Mouse (Mus musculus): ENCODE data around the gene Mgea5. TPM values are rescaled to one million over a fixed set of nuclear protein-coding genes. Genes with fewer than 3 reads are reported as not detected.

Gene Mgea5
- polyA plus RNA-seq, 1 experiment from 2014 or later = 87.9 TPM

- peak; percentile 45; the same call in 1 of the 2 replicates for ATAC-seq (ENCODE audit: insufficient number of reproducible peaks, insufficient read depth, low FRiP score, low TSS enrichment, low read depth)
Measured at GRCm38 (mm10) chr19:45725677-45726277, 57.9 kb downstream of the Mgea5 start.

GRCm38 (mm10) chr19:45722188-45722587 lies 61.4 kb downstream of the Mgea5 start:
- Histone ChIP-seq H3K4me3 (replicated peaks) (no peak overlapping the region), H3K4me1 (replicated peaks) (peaks cover 29% of the 10 kb centered on the region)
- 68% methylated on average over 5 of the region's 5 CpGs for WGBS

More at GRCm38 (mm10) chr19:45725677-45726277, 57.9 kb downstream of the Mgea5 start:
- Histone ChIP-seq H3K4me1 (replicated peaks) (peaks cover 18% of the 10 kb centered on the region), H3K4me3 (replicated peaks) (no peak overlapping the region), H3K9ac (replicated peaks) (peak overlapping the region; percentile 37), H3K9me3 (no peaks in the 10 kb centered on the region), H3K27me3 (peaks cover 38% of the 10 kb centered on the region), H3K27ac (peak overlapping the region; percentile 85), H3K36me3 (no peaks in the 10 kb centered on the region), H3K4me2 (peak overlapping the region; percentile 30)
- WGBS = 2% methylated on average over 14 of the region's 14 CpGs

GRCm38 (mm10) chr19:45718286-45718685 lies 65.4 kb downstream of the Mgea5 start:
- Histone ChIP-seq H3K9ac (replicated peaks) (no peak overlapping the region), H3K4me1 (replicated peaks) (peaks cover 18% of the 10 kb centered on the region), H3K27me3 (peaks cover 14% of the 10 kb centered on the region; the same call in 1 of the 2 replicates), H3K36me3 (no peaks in the 10 kb centered on the region), H3K27ac (no peak overlapping the region), H3K9me3 (no peaks in the 10 kb centered on the region), H3K4me3 (replicated peaks) (no peak overlapping the region), H3K4me2 (no peak overlapping the region)
- 77% methylated on average over 3 of the region's 3 CpGs for WGBS
- no peak for ATAC-seq (ENCODE audit: insufficient number of reproducible peaks, insufficient read depth, low FRiP score, low TSS enrichment, low read depth)

More at GRCm38 (mm10) chr19:45722188-45722587, 61.4 kb downstream of the Mgea5 start:
- Histone ChIP-seq H3K27ac (no peak overlapping the region), H3K9ac (replicated peaks) (no peak overlapping the region), H3K27me3 (peaks cover 20% of the 10 kb centered on the region), H3K9me3 (no peaks in the 10 kb centered on the region), H3K36me3 (no peaks in the 10 kb centered on the region), H3K4me2 (no peak overlapping the region)
- ATAC-seq (ENCODE audit: insufficient number of reproducible peaks, insufficient read depth, low FRiP score, low TSS enrichment, low read depth) = no peak

GRCm38 (mm10) chr19:45717493-45718220 lies 66.0 kb downstream of the Mgea5 start:
- H3K9ac ChIP-seq (replicated peaks) = no peak overlapping the region
- ATAC-seq (ENCODE audit: insufficient number of reproducible peaks, insufficient read depth, low FRiP score, low TSS enrichment, low read depth) = peak; percentile 59; the same call in 1 of the 2 replicates
- no peaks in the 10 kb centered on the region for H3K36me3 ChIP-seq
- peak overlapping the region; percentile 42 for H3K4me2 ChIP-seq
- H3K9me3 ChIP-seq = no peaks in the 10 kb centered on the region
- H3K4me3 ChIP-seq (replicated peaks) = no peak overlapping the region
- no peak overlapping the region for H3K27ac ChIP-seq
- peaks cover 14% of the 10 kb centered on the region; the same call in 1 of the 2 replicates for H3K27me3 ChIP-seq
- WGBS = 10% methylated on average over 16 of the region's 16 CpGs
- peaks cover 18% of the 10 kb centered on the region for H3K4me1 ChIP-seq (replicated peaks)

- H3K4me2 ChIP-seq = no peak overlapping the region
- no peaks in the 10 kb centered on the region for H3K27me3 ChIP-seq
- no peaks in the 10 kb centered on the region for H3K9me3 ChIP-seq
- no peak for ATAC-seq (ENCODE audit: insufficient number of reproducible peaks, insufficient read depth, low FRiP score, low TSS enrichment, low read depth)
- H3K4me3 ChIP-seq (replicated peaks) = no peak overlapping the region
- no peak overlapping the region for H3K9ac ChIP-seq (replicated peaks)
- H3K27ac ChIP-seq = no peak overlapping the region
- H3K4me1 ChIP-seq (replicated peaks) = peaks cover 4% of the 10 kb centered on the region; the same call in 1 of the 2 replicates
- WGBS = 60% methylated on average over 3 of the region's 3 CpGs
- no peaks in the 10 kb centered on the region for H3K36me3 ChIP-seq
Measured at GRCm38 (mm10) chr19:45708704-45709103, 74.9 kb downstream of the Mgea5 start.

Other genes with a start within 250 kb of the Mgea5 start
- gene Poll, start 223.3 kb downstream of the Mgea5 start, polyA plus RNA-seq (2016; fragmentation: Nextera tagmentation; extraction: Ambion mirVana) = 17.7 and 20.1 TPM in 2 replicates
- gene Gm17018, start 223.2 kb downstream of the Mgea5 start, polyA plus RNA-seq (2016; fragmentation: Nextera tagmentation; extraction: Ambion mirVana) = 50.5 and 53.7 TPM in 2 replicates
- 6.8 and 7.2 TPM in 2 replicates for gene Fbxw4, start 123.5 kb downstream of the Mgea5 start, polyA plus RNA-seq (2016; fragmentation: Nextera tagmentation; extraction: Ambion mirVana)
- 16.1 and 18.3 TPM in 2 replicates for gene Fgf8, start 40.9 kb downstream of the Mgea5 start, polyA plus RNA-seq (2016; fragmentation: Nextera tagmentation; extraction: Ambion mirVana)
- gene Npm3, start 34.2 kb downstream of the Mgea5 start, polyA plus RNA-seq (2016; fragmentation: Nextera tagmentation; extraction: Ambion mirVana) = 12.2 and 12.8 TPM in 2 replicates
- 0.40 and 0.51 TPM in 2 replicates for gene Kcnip2, start 32.2 kb upstream of the Mgea5 start, polyA plus RNA-seq (2016; fragmentation: Nextera tagmentation; extraction: Ambion mirVana)
- 19.8 and 19.9 TPM in 2 replicates for gene Armh3, start 214.7 kb upstream of the Mgea5 start, polyA plus RNA-seq (2016; fragmentation: Nextera tagmentation; extraction: Ambion mirVana)
- gene Hps6, start 219.7 kb upstream of the Mgea5 start, polyA plus RNA-seq (2016; fragmentation: Nextera tagmentation; extraction: Ambion mirVana) = 6.4 and 7.2 TPM in 2 replicates

Data from limb, embryonic 12.5 days (tissue).